Mouse (Mus musculus): ENCODE measurements around the gene Bcor.

Gene Bcor

DNA sequence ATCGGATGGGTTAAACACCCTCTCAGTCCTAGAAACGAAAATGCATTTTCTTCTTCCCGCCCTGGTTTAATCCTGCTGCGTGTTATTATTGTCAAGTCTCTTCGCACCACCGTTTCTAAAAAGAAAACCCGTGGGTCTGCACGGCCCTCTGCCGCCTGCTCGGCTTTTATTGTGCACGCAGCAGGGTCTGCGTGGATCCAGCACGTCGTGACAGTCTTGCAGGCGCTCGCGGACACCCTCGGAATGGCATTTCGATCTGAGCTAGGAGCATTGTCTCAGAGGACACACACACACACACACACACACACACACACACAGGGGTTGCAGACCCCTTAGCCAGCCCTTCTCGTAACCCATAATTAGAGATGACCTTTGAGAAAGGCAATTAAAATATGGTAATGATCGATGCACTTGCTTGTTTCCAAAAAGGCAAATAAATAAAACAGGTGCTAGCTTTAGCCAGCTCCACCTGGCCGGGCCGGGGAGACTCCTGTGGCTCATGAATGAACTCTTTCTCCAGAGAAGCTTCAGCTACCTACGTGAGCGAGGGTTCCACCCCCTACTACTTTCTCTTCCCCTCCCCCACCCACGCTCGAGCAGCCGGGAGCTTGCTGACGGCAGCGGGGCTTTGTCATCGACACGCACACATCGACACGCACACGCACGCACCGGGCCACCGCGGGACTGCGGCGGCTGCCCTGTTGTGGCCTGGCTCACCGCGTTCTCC is 8.7 kb downstream of the Bcor start:
- peak; percentile 83 for DNase-seq (ENCODE audit: low read depth)

DNA sequence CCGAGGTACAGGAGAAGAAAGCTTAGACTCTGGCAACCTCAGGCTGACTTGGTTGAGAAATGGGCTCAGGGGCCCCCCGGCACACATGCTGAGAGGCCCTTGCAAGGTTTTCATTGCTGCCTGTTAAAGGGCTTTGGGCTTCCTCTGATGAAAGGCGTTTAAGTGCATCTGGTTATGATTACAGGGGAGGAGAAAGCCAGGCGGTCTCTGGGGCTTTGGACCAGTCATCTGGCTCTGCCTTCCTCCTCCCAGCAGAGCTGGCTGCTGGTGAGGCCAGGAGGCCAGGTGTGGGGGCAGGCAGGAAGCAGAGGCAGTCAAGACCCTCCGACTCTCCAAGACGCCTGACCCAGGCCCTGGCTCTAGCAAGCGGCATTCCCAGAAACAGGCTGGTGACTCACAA is 9.7 kb downstream of the Bcor start:
- no peak for DNase-seq (ENCODE audit: low read depth)

DNA sequence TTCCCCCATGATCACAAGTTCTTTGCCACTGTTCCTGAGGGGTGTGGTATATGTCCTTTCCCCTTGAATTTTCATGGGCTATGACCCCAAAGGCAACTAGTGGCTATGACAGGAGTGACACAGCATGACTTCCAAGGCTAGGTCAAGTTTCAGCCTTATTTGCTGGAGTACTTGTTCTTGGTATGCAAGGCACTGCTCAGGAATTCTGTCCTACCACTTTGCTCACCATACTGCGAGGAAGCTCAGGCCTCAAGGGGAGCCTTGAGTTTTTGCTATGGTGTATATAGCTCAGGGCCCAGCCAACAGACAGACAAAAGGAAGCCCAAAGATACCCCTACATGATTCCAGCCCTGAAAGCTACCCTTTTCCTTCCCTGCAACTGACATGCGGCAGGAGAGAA is 13.9 kb downstream of the Bcor start:
- no peak for DNase-seq (ENCODE audit: low read depth)

DNA sequence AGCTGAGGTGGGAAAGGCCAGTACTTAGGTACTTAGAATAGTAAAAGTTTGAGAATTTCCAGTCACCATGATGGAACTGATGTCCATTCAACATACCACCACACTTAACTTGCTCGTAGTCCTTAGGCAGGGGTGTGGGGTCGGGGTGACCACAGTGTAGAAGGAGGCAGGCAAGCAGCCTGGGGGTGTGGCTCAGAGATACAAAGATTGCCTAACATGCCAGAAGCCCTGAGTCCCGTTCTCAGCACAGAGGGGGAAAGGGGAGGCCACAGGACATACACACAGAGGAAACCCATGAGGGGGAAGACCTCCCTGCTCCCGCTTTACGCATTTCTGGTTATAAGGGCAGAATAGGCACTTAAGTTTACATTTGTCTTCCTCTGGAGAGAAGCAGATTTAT is 17.3 kb downstream of the Bcor start:
- DNase-seq (ENCODE audit: low read depth) = no peak

DNA sequence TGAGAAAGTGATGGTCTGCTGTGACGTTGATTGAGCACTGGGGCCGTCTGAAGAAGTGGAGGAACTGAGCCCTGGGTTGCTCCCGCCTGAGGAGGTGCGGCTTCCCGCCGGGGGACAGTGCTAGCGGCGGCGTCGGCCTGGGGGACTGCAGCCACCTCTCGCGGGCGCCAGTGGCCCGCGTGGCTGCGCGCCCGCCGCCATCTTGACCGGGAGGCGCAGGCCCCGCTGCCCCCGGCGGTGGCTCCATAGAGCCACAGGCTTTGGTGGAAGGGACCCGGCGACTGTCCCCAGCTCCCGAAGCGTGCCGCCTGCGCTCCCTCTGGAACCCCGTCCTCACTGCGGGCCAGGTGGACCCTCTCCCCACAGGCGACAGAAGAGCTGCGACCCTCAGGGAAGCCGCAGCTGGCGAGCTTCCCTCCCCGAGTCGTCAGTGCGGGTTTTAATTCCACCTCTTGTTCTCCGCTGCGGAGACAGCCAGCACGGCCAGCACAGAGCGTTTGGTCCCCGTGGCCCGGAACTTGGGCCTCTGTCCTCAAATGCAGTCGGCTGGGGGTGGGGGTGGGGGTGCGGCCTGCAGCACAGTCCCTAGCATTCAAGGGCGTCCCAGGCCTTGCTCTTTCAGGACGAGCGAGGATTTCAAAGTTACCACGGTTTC is 19.9 kb downstream of the Bcor start:
- DNase-seq (ENCODE audit: low read depth) = peak; percentile 40

DNA sequence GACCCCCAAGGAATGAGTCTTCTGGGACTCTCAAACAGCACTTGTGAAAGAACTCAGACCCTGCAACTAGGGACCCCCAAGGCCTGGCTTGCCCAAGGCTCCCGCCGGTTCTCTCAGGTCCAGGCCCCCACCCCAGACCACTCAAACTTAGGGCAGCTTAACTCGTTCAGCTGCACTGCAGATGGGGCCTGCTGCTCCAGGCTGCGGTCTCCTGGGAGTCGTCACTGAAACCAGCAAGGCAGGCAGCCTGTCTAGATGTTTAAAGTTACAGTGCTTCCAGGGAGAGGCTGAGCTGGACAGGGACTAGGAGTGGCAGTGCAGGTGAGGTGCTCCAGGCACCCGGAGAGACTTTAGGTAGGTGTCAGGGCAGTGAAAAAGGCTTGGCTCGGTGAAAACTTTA is 21.9 kb downstream of the Bcor start:
- no peak for DNase-seq (ENCODE audit: low read depth)

DNA sequence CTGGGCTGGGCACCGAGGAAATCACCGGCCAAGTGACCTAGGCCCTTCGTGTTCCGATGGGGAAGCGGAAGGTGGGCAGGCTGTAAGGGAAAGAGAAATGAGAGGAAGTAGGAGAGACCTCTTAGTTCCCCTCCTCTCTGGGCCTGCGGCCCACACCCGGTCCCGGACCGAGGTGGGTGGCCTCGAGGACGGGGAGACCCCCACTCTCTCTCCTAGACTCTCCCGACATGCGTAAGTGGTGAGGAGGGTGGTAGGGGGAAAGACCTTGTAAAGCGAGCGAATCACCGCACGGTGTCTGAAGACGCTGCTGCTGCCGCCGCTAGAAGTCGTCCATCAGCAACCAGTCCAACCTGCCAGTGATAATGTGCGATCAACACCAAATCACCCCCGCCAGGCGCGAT is 23.0 kb downstream of the Bcor start:
- DNase-seq (ENCODE audit: low read depth) = peak; percentile 58

DNA sequence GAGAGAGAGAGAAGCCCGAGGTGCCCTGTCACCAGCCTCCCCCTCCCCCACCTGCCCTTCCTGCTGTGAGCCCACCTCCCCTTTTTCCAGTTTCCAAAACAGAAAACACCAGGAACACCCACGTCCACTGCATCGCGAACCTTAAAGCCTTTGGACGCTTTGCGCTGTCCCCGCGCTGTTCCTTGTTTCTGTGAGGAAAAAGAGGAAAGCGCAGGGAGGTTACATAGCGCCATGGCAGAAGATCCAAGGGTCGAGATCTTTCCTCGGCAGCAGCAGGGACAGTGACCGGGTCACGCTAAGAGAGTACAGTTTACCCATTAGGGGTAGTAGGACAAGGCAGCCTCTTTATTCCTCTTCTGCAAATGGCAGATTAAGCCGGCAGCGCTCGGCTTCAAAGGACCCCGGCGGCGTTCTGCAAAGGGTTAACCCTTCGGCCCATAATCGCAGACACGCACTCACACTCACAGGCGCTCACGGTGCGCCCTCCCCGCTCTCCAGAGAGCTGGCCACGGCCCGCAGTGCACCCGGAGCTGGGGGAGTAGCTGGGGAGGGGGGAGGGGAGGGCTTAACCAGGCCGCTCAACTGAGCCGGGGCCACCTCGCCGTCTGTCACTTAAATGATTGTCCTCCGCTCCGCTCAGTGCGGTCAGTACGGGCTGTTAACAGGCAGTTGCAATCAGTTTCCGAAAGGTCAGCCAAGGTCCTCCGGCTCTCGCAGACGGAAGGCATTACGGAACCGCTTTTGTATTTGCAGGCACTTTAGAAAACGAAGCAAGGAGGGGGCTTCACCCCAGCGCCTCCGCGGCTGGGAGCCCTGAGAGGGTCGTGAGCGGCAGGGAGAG is 23.7 kb downstream of the Bcor start:
- peak; percentile 65 for DNase-seq (ENCODE audit: low read depth)

DNA sequence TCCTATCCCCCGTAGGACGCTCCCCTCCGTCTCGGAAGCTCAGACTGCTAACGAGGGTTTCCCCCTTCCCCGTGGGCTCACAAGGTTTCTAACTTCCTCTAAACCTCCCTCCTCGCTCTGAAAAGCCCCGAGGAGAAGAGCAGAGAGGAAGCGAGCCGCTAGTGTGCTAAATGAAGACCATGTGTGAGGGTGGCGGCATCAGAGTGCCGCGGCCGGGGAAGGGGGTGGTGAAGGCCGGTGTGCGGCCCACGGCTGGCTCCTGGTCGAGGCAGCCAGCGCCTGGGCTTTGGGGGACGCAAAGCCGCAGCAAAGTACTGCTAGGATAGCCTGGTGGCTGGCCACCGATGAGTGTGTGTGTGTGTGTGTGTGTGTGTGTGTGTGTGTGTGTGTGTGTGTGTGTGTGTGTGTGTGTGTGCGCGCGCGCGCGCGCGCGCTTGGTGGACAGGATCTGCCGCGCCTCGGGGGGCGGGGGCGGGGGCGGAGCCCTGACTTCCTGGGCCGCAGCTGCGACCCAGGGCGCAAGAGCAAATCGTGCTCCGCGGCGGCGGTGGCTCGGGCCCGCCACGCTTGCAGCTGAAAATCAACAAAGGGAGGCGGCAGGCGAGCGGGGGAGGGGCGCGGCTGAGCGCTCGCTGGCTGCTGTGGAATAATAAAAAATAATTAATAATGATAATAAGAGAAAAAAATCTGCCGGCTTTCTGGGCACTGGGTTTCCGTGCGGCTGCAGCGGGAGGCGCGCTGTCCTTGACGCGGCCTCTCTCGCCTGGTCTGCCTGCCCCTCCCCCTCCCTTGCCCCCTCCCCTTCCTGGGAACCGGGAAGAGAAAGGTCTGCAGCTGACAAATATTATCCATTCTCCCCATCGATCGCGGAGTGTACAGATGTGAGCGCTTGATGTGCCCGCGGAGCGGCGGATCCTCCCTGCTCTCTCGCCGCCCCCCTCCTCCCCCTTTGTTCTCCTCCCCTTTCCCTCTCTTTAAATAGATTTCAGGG is 24.7 kb downstream of the Bcor start:
- DNase-seq (ENCODE audit: low read depth) = peak; percentile 82

DNA sequence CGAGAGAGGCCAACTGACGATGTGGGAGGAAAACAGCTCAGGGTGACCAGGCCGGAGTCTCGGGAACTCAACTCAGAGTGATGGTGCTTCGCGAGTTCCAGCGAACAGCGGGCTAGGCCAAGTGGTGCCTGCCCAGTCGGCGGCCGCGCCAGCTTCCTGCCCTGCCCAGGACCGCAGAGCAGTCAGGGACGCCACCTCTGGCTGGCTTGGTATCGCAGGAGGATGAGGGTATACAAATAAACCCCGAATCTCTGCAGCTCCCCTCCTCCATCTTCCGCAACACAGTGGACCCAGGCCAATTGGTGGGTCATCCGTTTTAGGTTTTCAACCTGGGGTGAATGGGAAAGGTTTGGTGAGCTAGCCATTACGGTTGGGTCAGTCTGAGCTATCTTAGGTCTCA is 25.6 kb downstream of the Bcor start:
- peak; percentile 75 for DNase-seq (ENCODE audit: low read depth)

DNA sequence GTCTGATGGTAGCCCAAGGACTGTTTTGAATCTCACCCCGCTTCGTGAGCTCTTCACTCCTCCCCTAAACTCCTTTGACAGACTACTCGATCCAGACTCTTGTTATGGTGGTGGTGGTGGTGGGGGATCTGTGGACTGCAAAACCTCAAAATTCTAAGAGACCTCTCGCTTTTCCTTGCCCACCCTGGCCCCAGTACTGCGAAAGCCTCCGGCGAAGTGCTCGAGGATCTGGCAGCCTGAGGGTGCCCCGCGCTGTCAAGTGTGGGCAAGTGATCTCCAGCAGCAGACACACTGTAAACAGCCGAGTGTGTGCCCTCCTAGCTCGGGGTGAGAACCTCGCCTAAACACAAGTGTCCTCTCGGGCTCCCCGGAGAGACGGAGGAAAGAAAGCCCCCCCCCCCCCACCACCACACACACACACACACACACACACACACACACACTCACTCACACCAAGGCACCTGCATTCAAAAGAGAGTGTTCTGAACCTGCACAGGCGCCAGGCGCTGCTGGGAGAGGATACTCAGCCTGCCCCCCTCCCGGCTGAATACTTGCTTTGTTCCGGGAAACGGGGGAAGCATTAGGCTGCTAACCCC is 26.2 kb downstream of the Bcor start:
- DNase-seq (ENCODE audit: low read depth) = no peak

DNA sequence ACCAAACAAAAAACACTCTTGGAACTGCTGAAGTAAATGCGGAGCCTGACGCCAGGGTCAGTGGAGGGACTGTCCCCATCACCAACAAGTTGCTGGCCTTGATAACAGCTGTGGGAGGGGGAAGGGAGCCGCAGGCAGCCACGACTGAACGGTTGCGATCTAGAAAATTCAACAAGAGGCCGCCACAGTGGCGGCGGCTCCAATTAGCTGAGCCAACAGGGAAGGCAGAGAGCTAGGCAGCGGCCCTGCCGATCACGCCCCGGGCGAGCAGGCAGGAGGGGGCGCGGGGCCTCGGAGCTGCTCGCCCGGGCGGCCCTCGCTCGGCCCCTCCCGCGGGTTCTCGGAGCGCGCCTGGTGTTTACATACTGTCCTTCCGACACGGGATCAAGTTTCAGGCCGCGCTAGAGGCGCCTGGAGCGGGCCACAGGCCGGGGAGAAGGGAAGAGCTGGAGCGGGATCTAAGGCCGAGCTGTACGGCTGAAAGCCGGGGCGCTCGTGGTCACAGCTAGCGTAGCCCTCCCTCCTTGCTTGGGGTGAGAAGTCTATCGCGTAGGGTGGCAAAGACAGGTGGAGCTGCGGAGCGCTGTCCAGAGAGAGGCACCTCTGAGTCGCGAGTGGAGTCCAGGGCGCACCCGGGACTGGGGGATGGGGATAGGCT is 26.8 kb downstream of the Bcor start:
- peak; percentile 52 for DNase-seq (ENCODE audit: low read depth)

DNA sequence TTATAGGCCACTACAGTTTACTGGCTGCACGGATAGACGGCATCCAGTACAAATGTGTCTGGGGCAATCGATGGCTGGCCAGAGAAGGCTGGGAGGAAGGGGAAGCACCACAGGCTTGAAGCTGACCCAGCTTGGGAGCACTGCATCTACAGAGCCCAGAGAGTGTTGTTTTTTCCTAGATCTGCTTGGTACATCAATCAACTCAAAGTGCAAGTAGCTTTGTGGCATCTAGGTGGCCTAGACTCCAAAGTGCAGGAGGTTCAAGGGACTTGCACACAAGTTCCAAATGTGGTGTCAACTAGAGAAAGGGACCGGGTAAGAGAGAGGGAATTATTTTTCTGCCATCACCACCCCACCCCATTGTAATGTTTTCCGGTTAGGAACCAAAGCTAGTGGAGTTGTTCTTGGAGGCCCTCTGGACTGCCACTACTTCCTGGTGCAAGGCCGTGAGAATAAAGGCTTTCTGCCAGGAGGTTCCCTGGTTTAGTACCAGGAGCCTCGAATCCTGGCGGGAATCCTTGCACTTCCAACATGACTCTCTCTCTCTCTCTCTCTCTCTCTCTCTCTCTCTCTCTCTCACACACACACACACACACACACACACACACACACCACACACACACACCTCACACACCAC is 27.5 kb downstream of the Bcor start:
- DNase-seq (ENCODE audit: low read depth) = no peak

DNA sequence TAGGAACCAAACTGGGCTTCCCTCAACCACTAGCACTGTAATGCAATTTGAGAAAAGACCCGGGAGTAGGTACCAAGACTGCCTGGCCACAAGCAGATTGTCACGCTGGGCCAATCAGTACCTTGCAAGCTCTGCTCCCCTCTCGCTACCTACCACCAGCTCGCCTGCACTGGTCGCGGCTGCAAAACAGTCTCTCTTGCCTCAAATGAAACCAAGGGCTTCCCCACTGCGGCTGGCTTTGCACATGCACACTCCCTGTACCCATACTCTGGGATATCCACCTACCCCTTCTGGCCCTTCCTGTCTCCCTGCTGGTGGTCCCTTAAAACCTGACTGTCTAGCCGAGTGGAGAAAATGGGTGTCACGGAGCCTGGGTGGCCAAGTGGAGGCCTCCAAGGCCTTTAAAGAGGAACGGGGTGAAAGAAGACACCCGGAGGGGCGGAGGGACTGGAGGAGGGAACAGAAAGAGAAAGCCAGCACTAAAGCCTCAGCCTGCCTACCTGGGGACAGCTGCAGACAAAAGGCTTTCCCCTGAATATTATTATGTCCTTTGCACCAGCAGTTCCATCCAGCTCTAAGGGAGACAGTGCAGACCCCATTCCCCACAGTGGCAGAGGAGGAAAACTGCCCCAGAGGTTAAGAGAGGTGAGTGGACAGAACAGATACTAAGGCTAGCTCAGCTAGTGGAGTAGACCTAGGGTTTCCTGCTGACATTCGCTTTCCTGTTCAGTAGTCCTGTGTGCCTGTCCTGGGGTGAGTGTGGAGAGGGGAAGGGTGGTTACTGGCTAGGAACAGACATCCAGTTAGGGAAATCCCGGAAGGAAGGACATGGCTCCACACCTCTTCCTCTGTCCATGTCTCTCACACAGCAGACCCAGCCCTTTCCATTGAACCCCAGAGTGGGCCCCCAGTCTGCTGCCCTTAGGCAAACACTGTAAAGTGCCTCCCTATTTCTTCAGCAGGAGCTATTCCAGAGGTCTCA is 30.0 kb downstream of the Bcor start:
- DNase-seq (ENCODE audit: low read depth) = peak; percentile 28

DNA sequence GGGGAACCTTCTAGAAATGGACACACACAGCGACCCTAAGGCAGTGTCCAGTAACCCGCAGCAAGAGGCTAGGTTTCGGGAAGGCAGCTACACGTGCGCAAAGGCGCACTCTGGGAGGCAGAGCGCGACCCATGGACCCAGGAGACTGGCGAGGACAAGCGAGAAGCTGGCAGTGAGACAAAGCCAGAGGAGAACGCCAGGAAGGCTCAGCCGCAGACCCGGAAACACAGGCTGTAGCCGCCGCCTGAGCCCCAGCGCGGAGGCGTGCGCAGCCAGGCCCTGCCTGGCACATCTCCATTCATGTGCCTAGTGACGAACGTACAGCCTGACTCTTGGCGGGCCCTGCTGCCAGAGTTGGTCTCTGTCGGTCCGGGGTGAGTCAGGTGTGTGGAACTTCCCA is 30.9 kb downstream of the Bcor start:
- peak; percentile 82 for DNase-seq (ENCODE audit: low read depth)

DNA sequence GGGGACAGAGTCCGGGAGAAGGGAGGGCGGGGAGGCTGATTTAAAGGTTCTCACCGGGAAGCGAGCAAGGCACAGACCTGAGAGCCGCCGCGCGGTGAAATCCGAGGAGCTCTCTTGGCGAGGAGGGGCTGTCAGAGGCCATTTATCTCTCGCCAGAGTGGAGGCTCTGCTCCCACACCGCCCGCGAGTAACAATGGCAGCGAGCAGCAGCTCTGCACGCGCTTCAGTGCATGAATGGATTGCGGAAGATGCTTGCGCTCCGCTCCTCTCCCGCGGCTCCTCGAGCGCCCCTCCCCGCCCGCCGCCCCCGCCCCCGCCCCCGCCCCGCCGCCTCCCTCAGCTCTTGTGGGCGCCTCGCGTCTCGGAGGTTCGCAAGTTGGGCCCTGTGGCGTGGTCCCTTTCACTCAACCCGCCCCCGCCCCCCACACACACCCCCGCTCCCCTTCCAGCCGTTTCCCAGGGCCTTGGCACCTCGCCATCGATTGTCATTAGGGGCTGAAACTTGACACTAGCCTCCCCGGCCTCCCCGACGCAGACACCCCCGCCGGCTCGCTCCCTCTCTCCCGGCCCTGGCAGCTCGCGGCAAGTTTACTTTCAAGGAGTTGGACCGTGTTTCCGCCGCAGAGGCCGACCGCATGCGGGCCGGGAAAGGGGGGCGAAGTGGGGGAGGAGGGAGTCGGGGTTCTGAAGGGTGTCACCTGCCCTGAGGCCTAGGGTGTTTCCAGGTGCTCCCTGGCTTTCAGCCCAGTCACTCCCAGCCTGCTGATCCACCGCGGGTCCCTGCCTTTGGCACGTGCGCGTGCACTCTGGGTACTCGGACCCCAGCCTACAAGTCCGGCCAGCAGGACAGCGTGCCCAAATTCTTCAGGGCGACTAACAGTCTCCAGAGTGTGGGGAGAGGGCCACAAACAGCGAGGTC is 31.7 kb downstream of the Bcor start:
- peak; percentile 65 for DNase-seq (ENCODE audit: low read depth)

DNA sequence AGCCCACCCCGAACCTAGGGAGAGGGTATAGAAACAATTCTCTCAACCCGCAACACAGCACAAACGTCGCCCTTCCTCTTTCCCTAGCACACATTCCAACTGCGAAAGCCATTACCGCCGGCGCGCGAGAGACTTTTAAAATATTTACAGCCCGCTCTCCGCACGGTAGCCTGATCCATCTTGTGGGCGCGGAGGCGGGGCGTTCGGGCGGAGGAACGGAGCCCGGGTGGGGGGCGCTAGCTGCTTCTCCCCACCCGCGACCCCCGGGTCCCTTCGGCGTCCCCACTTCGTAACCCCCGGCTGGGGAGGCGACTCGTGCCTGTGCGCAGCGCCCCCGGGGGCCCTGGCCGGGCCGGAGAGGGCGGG is 32.4 kb downstream of the Bcor start:
- no peak for DNase-seq (ENCODE audit: low read depth)

DNA sequence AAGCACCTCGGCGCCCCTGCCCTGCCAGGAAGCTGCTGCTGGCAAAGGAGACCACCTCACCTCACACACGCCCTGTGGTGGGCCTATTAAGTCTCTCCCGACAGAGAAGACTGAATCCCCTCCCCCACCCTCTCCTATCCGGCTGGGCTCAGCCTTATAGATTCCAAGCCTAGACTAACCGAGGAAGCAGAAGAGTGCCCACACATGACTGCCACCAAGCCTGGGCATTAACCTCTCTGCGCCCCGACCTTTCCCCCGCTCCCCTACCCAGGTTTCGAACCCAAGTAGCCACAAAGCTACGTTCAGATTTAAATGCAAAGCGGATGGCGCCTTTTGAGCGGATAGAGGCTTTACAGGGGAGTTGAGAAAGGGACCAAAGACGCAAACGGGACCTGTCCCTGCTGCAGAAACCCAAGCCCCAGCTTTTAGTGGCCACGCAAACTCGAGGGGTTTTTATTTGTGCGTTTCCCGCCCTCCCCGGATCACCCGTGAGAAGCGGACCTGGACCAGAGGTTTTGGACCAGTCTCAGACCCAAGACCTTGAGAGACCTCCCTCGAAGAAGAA is 33.0 kb downstream of the Bcor start:
- no peak for DNase-seq (ENCODE audit: low read depth)

All from naive thymus-derived CD4-positive, alpha-beta T cell, adult 2 months (primary cell).